Mouse (Mus musculus): ENCODE measurements around the gene Inpp1. TPM values are rescaled to one million over a fixed set of nuclear protein-coding genes. Genes with fewer than 3 reads are reported as not detected.

The Inpp1 gene
- 1.7 TPM in 2 replicates for polyA plus RNA-seq (2012)

GRCm38 (mm10) chr1:52816910-52817812 lies at the start of gene Inpp1:
TSS of gene Inpp1 (minus strand) at chr1:52817688.

GRCm38 (mm10) chr1:52844782-52845665 lies 27.5 kb upstream of the Inpp1 start, which contains the start of gene Hibch:
TSS of gene Hibch (plus strand) at chr1:52844929.

Other genes starting within 250 kb of the Inpp1 start
- 0.83 and 0.90 TPM in 2 replicates for gene Nemp2, start 187.0 kb downstream of the Inpp1 start, polyA plus RNA-seq (2012)
- 3.4 and 4.4 TPM in 2 replicates for gene Mfsd6, start 90.2 kb downstream of the Inpp1 start, polyA plus RNA-seq (2012)
- 0.96 and 2.2 TPM in 2 replicates for gene Hibch, start 27.2 kb upstream of the Inpp1 start, polyA plus RNA-seq (2012)
- gene 1700019D03Rik, start 202.5 kb upstream of the Inpp1 start, polyA plus RNA-seq (2012), result 0.04 TPM in 1 of 2 replicates, not detected in the other
- not detected in 2 replicates for gene Mstn, start 244.0 kb upstream of the Inpp1 start, polyA plus RNA-seq (2012)

All from megakaryocyte-erythroid progenitor cell, adult 5 weeks (primary cell).